Mouse (Mus musculus) CH12.LX (cell line): Measurements from ENCODE around the gene Bbs12. TPM values are rescaled to one million over a fixed set of nuclear protein-coding genes. Genes with fewer than 3 reads are reported as not detected.

Experiments used
- DNase-seq: peaks from one replicate; pipeline ENCODE4 v3.0.0-alpha.2; 2013; ENCODE audit errors: extremely low read depth
- H3K27ac ChIP-seq: 2 replicates; pipeline ENCODE4 v1.5.1; 2012; ENCODE audit warnings: low read depth, mild to moderate bottlenecking, control low read depth, moderate library complexity; ENCODE audit not compliant: insufficient read depth
- H3K27me3 ChIP-seq: replicated peaks from 2 replicates; pipeline ENCODE3; 2012; ENCODE audit warnings: inconsistent platforms
- H3K36me3 ChIP-seq, 2 experiments: replicated peaks in 1 of 2; 2 replicates each; pipeline versions ENCODE3 to v1.6.1; 2012; ENCODE audit warnings: inconsistent platforms in 1 of 2, low read length in 1 of 2, mild to moderate bottlenecking in 1 of 2, mixed read lengths in 1 of 2, moderate library complexity in 1 of 2; ENCODE audit not compliant: control insufficient read depth in 1 of 2, insufficient read depth in 1 of 2
- H3K4me1 ChIP-seq, 2 experiments: 2 replicates each; pipeline ENCODE4 v1.6.1; 2012; ENCODE audit warnings: inconsistent platforms in 1 of 2, moderate library complexity in 1 of 2; ENCODE audit not compliant: insufficient read depth in 2 of 2, control insufficient read depth in 1 of 2
- H3K4me2 ChIP-seq: 2 replicates; pipeline ENCODE4 v1.6.1; 2012; ENCODE audit warnings: low read depth, mild to moderate bottlenecking, control low read depth; ENCODE audit not compliant: poor library complexity, insufficient read depth, severe bottlenecking
- H3K4me3 ChIP-seq, 3 experiments: fragments of 150-350 bp in 1 of 3; sonication (generic) in 1 of 3; replicated peaks in 1 of 3; 2 replicates each; pipeline versions ENCODE3 to v1.5.1; 2011 to 2012; ENCODE audit warnings: low read depth in 2 of 3, low read length in 2 of 3, mild to moderate bottlenecking in 2 of 3, moderate library complexity in 2 of 3, control low read depth in 1 of 3, improper control_type of control experiment in 1 of 3, inconsistent platforms in 1 of 3, mixed read lengths in 1 of 3; ENCODE audit not compliant: poor library complexity in 1 of 3
- H3K79me2 ChIP-seq: replicated peaks from 2 replicates; pipeline ENCODE4 v1.6.1; 2012; ENCODE audit warnings: mild to moderate bottlenecking, moderate library complexity; ENCODE audit not compliant: control insufficient read depth, poor library complexity, insufficient read depth, severe bottlenecking; ENCODE audit errors: extremely low read depth
- H3K9ac ChIP-seq: 2 replicates; pipeline ENCODE4 v1.6.1; 2012; ENCODE audit warnings: low read depth, mild to moderate bottlenecking, control low read depth, moderate library complexity; ENCODE audit not compliant: insufficient read depth
- H3K9me3 ChIP-seq: replicated peaks from 2 replicates; pipeline ENCODE3; 2012; ENCODE audit warnings: low read length, inconsistent platforms, mixed read lengths
- CHD1 ChIP-seq: IDR thresholded peaks from 2 replicates; pipeline ENCODE4 v1.6.1; 2012; ENCODE audit warnings: low read depth, low read length, improper control_type of control experiment, inconsistent platforms
- CHD2 ChIP-seq: IDR thresholded peaks from 2 replicates; pipeline ENCODE4 v1.6.1; 2011; ENCODE audit warnings: low read length, improper control_type of control experiment
- CTCF ChIP-seq, 2 experiments: IDR thresholded peaks in 1 of 2; conservative IDR thresholded peaks in 1 of 2; 2 replicates each; pipeline ENCODE4 v1.5.1; 2011 to 2012; ENCODE audit warnings: low read depth in 2 of 2, low read length in 2 of 2, improper control_type of control experiment in 1 of 2, inconsistent platforms in 1 of 2, mild to moderate bottlenecking in 1 of 2, moderate library complexity in 1 of 2
- E2F4 ChIP-seq: IDR thresholded peaks from 2 replicates; pipeline ENCODE4 v1.6.1; 2011; ENCODE audit warnings: low read depth, low read length, improper control_type of control experiment; ENCODE audit not compliant: insufficient replicate concordance
- EP300 ChIP-seq: IDR thresholded peaks from 2 replicates; pipeline ENCODE4 v1.6.1; 2011; ENCODE audit warnings: low read length, improper control_type of control experiment
- JUN ChIP-seq: IDR thresholded peaks from 2 replicates; pipeline ENCODE4 v1.6.1; 2011; ENCODE audit warnings: low read depth, mild to moderate bottlenecking, low read length, improper control_type of control experiment, moderate library complexity; ENCODE audit not compliant: insufficient read depth
- JUND ChIP-seq: conservative IDR thresholded peaks from 2 replicates; pipeline ENCODE4 v1.6.1; 2011; ENCODE audit warnings: low read depth, low read length, improper control_type of control experiment
- KAT2A ChIP-seq: IDR thresholded peaks from 2 replicates; pipeline ENCODE4 v1.6.1; 2012; ENCODE audit warnings: low read length, improper control_type of control experiment, inconsistent platforms; ENCODE audit not compliant: insufficient replicate concordance
- MAFK ChIP-seq: IDR thresholded peaks from 2 replicates; pipeline ENCODE4 v1.6.1; 2011; ENCODE audit warnings: low read length, improper control_type of control experiment; ENCODE audit not compliant: insufficient replicate concordance
- MAX ChIP-seq: IDR thresholded peaks from 2 replicates; pipeline ENCODE4 v1.6.1; 2011; ENCODE audit warnings: low read length, improper control_type of control experiment
- MAZ ChIP-seq: IDR thresholded peaks from 2 replicates; pipeline ENCODE4 v1.6.1; 2012; ENCODE audit warnings: low read depth, mild to moderate bottlenecking, inconsistent platforms, low read length, improper control_type of control experiment, moderate library complexity
- POLR2AphosphoS2 ChIP-seq: IDR thresholded peaks from 2 replicates; pipeline ENCODE4 v1.6.1; 2011; ENCODE audit warnings: low read depth, low read length, improper control_type of control experiment
- SIN3A ChIP-seq: IDR thresholded peaks from 2 replicates; pipeline ENCODE4 v1.6.1; 2012; ENCODE audit warnings: low read length, improper control_type of control experiment, inconsistent platforms
- SMC3 ChIP-seq: IDR thresholded peaks from 2 replicates; pipeline ENCODE4 v1.6.1; 2011; ENCODE audit warnings: low read depth, low read length, improper control_type of control experiment
- UBTF ChIP-seq: IDR thresholded peaks from 2 replicates; pipeline ENCODE4 v1.6.1; 2012; ENCODE audit warnings: low read depth, mild to moderate bottlenecking, inconsistent platforms, low read length, improper control_type of control experiment, moderate library complexity
- USF1 ChIP-seq: IDR thresholded peaks from 2 replicates; pipeline ENCODE4 v1.6.1; 2014; ENCODE audit warnings: low read depth, mild to moderate bottlenecking, inconsistent platforms, low read length, improper control_type of control experiment
- ZC3H11A ChIP-seq: IDR thresholded peaks from 2 replicates; pipeline ENCODE4 v1.6.1; 2012; ENCODE audit warnings: low read depth, mild to moderate bottlenecking, inconsistent platforms, low read length, improper control_type of control experiment
- ZKSCAN1 ChIP-seq: IDR thresholded peaks from 2 replicates; pipeline ENCODE4 v1.6.1; 2012; ENCODE audit warnings: low read depth, inconsistent platforms, low read length, improper control_type of control experiment, borderline replicate concordance
- ZMIZ1 ChIP-seq: IDR thresholded peaks from 2 replicates; pipeline ENCODE4 v1.6.1; 2012; ENCODE audit warnings: low read depth, mild to moderate bottlenecking, inconsistent platforms, low read length, improper control_type of control experiment
- ZNF384 ChIP-seq: IDR thresholded peaks from 2 replicates; pipeline ENCODE4 v1.6.1; 2012; ENCODE audit warnings: low read depth, low read length, improper control_type of control experiment, inconsistent platforms
- dilution Hi-C: fragments of 300-500 bp; cut with MboI; formaldehyde crosslinking; loops from 2 replicates; pipeline ENCODE4 v1.14.3; 2020; ENCODE audit warnings: low sequenced_read_pairs; ENCODE audit not compliant: extremely low pct_unique_long_range_greater_than_20kb, extremely low pct_ligation_motif_present
- in situ Hi-C: fragments of 300-500 bp; cut with MboI; formaldehyde crosslinking; loops from 3 replicates; pipeline ENCODE4 v1.14.3; 2019; ENCODE audit warnings: low sequenced_read_pairs, low pct_ligation_motif_present, low pct_unique_long_range_greater_than_20kb, mixed read lengths
- polyA plus RNA-seq: library from polyadenylated mRNA; unstranded; fragments of >175 nt; gene quantifications from 2 replicates; pipeline ENCODE4 v1.2.1, GENCODE M21; 2012; ENCODE audit warnings: low read depth; ENCODE audit not compliant: insufficient read length
- total RNA-seq, 2 experiments: library from RNA; depleted of rRNA; stranded (reverse); fragments of 300-350 nt in 1 of 2; fragments of >200 nt in 1 of 2; gene quantifications; 2 replicates each; pipeline ENCODE4 v1.2.3; 2012 to 2014

The Bbs12 gene
- total and polyA plus RNA-seq, 3 experiments, result 3.2 to 8.3 (median 4.0) TPM

GRCm38 (mm10) chr3:37289237-37289636 is 23.1 kb upstream of the Bbs12 start:
- no peaks in the 10 kb centered on the region for H3K9me3 ChIP-seq
- peaks cover 0 to 20% of the 10 kb centered on the region in 2 experiments; a peak in 3 of 4 replicates for H3K4me1 ChIP-seq
- H3K27ac ChIP-seq, result no peak overlapping the region
- H3K27me3 ChIP-seq, result no peaks in the 10 kb centered on the region
- no peaks in the 10 kb centered on the region for H3K79me2 ChIP-seq
- H3K4me2 ChIP-seq, result no peak overlapping the region
- DNase-seq, result no peak
- H3K9ac ChIP-seq, result no peak overlapping the region
- H3K4me3 ChIP-seq, result no peak overlapping the region
- dilution Hi-C loops (no loop called here), in situ Hi-C loops (no loop called here)
- TF ChIP-seq MAFK (no peak), SIN3A (no peak), EP300 (no peak), KAT2A (no peak), UBTF (no peak), CHD2 (no peak), CHD1 (no peak), ZKSCAN1 (no peak), POLR2AphosphoS2 (no peak), ZMIZ1 (no peak), MAX (no peak), ZNF384 (no peak), E2F4 (no peak), JUN (no peak), SMC3 (no peak), MAZ (no peak), ZC3H11A (no peak), USF1 (no peak)
- no peaks in the 10 kb centered on the region for H3K36me3 ChIP-seq

- Histone ChIP-seq H3K27me3 (no peaks in the 10 kb centered on the region), H3K9me3 (no peaks in the 10 kb centered on the region), H3K4me2 (no peak overlapping the region), H3K4me3 (no peak overlapping the region), H3K27ac (no peak overlapping the region), H3K79me2 (no peaks in the 10 kb centered on the region), H3K36me3 (no peaks in the 10 kb centered on the region), H3K9ac (no peak overlapping the region), H3K4me1 (peaks cover 0 to 20% of the 10 kb centered on the region in 2 experiments; a peak in 3 of 4 replicates)
- TF ChIP-seq JUND (no peak), CTCF (conservative IDR thresholded peaks at IDR 0.05 in 1 of 2, IDR thresholded peaks at IDR 0.05 in 1 of 2; ENCODE audit: low read depth in 2 of 2, low read length in 2 of 2) (peak in 1 of 2 experiments; percentile 15; a peak in 1 of 4 replicates)
- no peak for DNase-seq
- dilution Hi-C loops, result no loop called here
- in situ Hi-C loops, result no loop called here
Observed at GRCm38 (mm10) chr3:37290881-37291541, 21.3 kb upstream of the Bbs12 start.
